Comparison of ENCODE assay signal across 8 mouse cellular contexts in the genomic region with DNA sequence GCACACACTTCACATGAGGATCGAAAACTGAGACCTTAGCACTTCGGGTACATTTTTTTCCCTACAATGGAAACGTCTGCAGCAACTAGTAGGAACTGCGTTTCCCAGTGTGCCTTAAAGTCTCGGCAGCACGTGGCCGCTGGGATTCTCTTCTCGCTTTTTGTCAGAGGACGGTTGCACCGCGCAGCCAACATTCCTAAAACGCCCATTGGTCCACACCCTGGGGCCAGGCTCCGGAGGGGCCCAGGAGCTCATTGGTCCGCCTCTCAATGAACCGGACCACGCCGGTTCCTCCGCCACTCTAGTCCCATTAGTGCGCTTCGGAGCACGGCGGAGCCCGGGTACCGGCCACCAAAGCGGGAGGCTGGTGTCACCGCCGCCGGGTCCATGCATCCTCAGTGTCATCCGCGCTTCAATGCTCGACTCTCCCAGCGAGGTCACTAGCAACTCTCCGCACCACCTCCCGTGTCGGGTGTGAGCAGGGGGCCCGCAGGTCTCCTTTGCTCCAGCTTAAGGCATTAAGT. TPM values are rescaled to one million over a fixed set of nuclear protein-coding genes. Genes with fewer than 3 reads are reported as not detected.
A peak's percentile ranks its signal among the peaks of the same experiment; 100 is the strongest.
DNase-seq lines count a peak whose midpoint lies in the region; ATAC-seq and TF ChIP-seq lines count a peak whose summit lies in the region.

No protein-coding gene starts in this region.

- H3K4me2 ChIP-seq in forebrain, embryonic 14.5 days (ENCODE audit: low read length), result peak overlapping the region; percentile 77
- H3K4me2 ChIP-seq in liver, embryonic 16.5 days (ENCODE audit: low read depth, low read length), result peak overlapping the region; percentile 99
- H3K4me2 ChIP-seq in neural tube, embryonic 12.5 days (replicated peaks), result peak overlapping the region; percentile 71

- DNase-seq in ES-E14 (ENCODE audit: low read depth, low spot score), result peak; percentile 82
- peak; percentile 93 for DNase-seq in forebrain, embryonic 14.5 days (ENCODE audit: low spot score)
- peak; percentile 91 for DNase-seq in heart, postnatal 10 days
- DNase-seq in large intestine, adult 2 months (ENCODE audit: low read depth, low spot score), result peak; percentile 59

- peak; percentile 85 for ATAC-seq in cerebellum, adult (ENCODE audit: insufficient number of reproducible peaks, low FRiP score, low TSS enrichment)
- ATAC-seq in forebrain, embryonic 14.5 days, result peak; percentile 69
- ATAC-seq in liver, embryonic 16.5 days (ENCODE audit: low read depth), result peak; percentile 80
- ATAC-seq in neural tube, embryonic 12.5 days (ENCODE audit: low FRiP score, low read depth), result peak; percentile 78

- peak overlapping the region; percentile 86 for H3K9ac ChIP-seq in ES-E14 (ENCODE audit: insufficient read depth, low read depth, low read length, poor library complexity, severe bottlenecking)
- peak overlapping the region; percentile 95 for H3K9ac ChIP-seq in forebrain, embryonic 14.5 days (ENCODE audit: low read length)
- H3K9ac ChIP-seq in liver, embryonic 16.5 days (ENCODE audit: low read depth, low read length), result peak overlapping the region; percentile 93
- H3K9ac ChIP-seq in neural tube, embryonic 12.5 days, result peak overlapping the region; percentile 89

- H3K9me3 ChIP-seq in ES-E14 (ENCODE audit: control insufficient read depth, insufficient read depth, low read depth, low read length), result no peaks in the 10 kb centered on the region
- no peaks in the 10 kb centered on the region for H3K9me3 ChIP-seq in forebrain, embryonic 14.5 days (replicated peaks; ENCODE audit: control insufficient read depth, low read length)
- no peaks in the 10 kb centered on the region for H3K9me3 ChIP-seq in liver, embryonic 16.5 days (replicated peaks; ENCODE audit: control insufficient read depth, low read length)
- no peaks in the 10 kb centered on the region for H3K9me3 ChIP-seq in neural tube, embryonic 12.5 days

- no peaks in the 10 kb centered on the region; the same call in 1 of the 2 replicates for H3K36me3 ChIP-seq in ES-E14 (ENCODE audit: control insufficient read depth, insufficient read depth, low read length, poor library complexity, severe bottlenecking)
- H3K36me3 ChIP-seq in forebrain, embryonic 14.5 days (ENCODE audit: control insufficient read depth, insufficient read depth, low read length), result 0 out of 2 replicates have a peak, but pooled peaks cover 3% of the 10 kb centered on the region
- no peaks in the 10 kb centered on the region; the same call in 1 of the 2 replicates for H3K36me3 ChIP-seq in liver, embryonic 16.5 days (ENCODE audit: control insufficient read depth, insufficient read depth)
- peaks cover 5% of the 10 kb centered on the region; the same call in 1 of the 2 replicates for H3K36me3 ChIP-seq in neural tube, embryonic 12.5 days
- no peaks in the 10 kb centered on the region for H3K36me3 ChIP-seq in testis, adult 2 months (ENCODE audit: control insufficient read depth, insufficient read depth, low read length)

- intact Hi-C loops in heart, postnatal 10 days (cut with DNase I), result loop anchor here (1.0 kb wide), 1 partner anchor 41 kb away; no protein-coding TSS in a partner anchor

- H3K4me3 ChIP-seq in ES-E14 (ENCODE audit: insufficient read depth in 1 of 2, low read depth in 1 of 2, low read length in 2 of 2, poor library complexity in 1 of 2, severe bottlenecking in 1 of 2), result peak overlapping the region; percentile 92 to 97
- peak overlapping the region; percentile 95 for H3K4me3 ChIP-seq in forebrain, embryonic 14.5 days (ENCODE audit: low read depth, low read length)
- H3K4me3 ChIP-seq in liver, embryonic 16.5 days (ENCODE audit: low read depth, low read length), result peak overlapping the region; percentile 91
- peak overlapping the region; percentile 91 for H3K4me3 ChIP-seq in neural tube, embryonic 12.5 days
- peak overlapping the region; percentile 93 for H3K4me3 ChIP-seq in testis, adult 2 months (ENCODE audit: control insufficient read depth, low read depth, low read length)

- in situ Hi-C loops in ES-E14 (cut with MboI; ENCODE audit: low sequenced_read_pairs in 2 of 2, unreplicated experiment in 2 of 2), result loop anchor here in 1 of 2 experiments (10.0 kb wide), 1 partner anchor 224 kb away; no protein-coding TSS in a partner anchor

- H3K27me3 ChIP-seq in forebrain, embryonic 14.5 days (replicated peaks; ENCODE audit: control insufficient read depth, insufficient read depth, low read length), result no peaks in the 10 kb centered on the region
- no peaks in the 10 kb centered on the region for H3K27me3 ChIP-seq in liver, embryonic 16.5 days (ENCODE audit: control insufficient read depth, insufficient read depth, low read depth, low read length)
- H3K27me3 ChIP-seq in neural tube, embryonic 12.5 days (replicated peaks), result no peaks in the 10 kb centered on the region
- no peaks in the 10 kb centered on the region for H3K27me3 ChIP-seq in testis, adult 2 months (ENCODE audit: control insufficient read depth, insufficient read depth, low read length)

- peaks cover 4 to 13% of the 10 kb centered on the region in 2 experiments; a peak in 3 of 4 replicates for H3K4me1 ChIP-seq in ES-E14 (ENCODE audit: control insufficient read depth in 2 of 2, insufficient read depth in 2 of 2, low read length in 2 of 2, poor library complexity in 1 of 2)
- peaks cover 17% of the 10 kb centered on the region; the same call in 1 of the 2 replicates for H3K4me1 ChIP-seq in forebrain, embryonic 14.5 days (ENCODE audit: control insufficient read depth, insufficient read depth, low read length)
- peaks cover 32% of the 10 kb centered on the region for H3K4me1 ChIP-seq in liver, embryonic 16.5 days (ENCODE audit: control insufficient read depth, low read depth, low read length)
- H3K4me1 ChIP-seq in neural tube, embryonic 12.5 days, result peaks cover 17% of the 10 kb centered on the region
- peaks cover 4% of the 10 kb centered on the region for H3K4me1 ChIP-seq in testis, adult 2 months (ENCODE audit: control insufficient read depth, insufficient read depth, low read length)

- peak; percentile 50 for TF ChIP-seq POLR2A in testis, adult 2 months (IDR thresholded peaks at IDR 0.05; ENCODE audit: control insufficient read depth, low read depth, low read length)

- TF ChIP-seq CTCF in testis, adult 2 months (IDR thresholded peaks at IDR 0.05; ENCODE audit: control insufficient read depth, insufficient read depth, insufficient replicate concordance, low read depth, low read length), result no peak

- peak overlapping the region; percentile 85 for H3K27ac ChIP-seq in ES-E14 (ENCODE audit: insufficient read depth, low read depth, low read length, poor library complexity, severe bottlenecking)
- H3K27ac ChIP-seq in forebrain, embryonic 14.5 days (ENCODE audit: low read depth, low read length), result peak overlapping the region; percentile 87
- H3K27ac ChIP-seq in liver, embryonic 16.5 days (ENCODE audit: low read length), result peak overlapping the region; percentile 93
- H3K27ac ChIP-seq in neural tube, embryonic 12.5 days, result peak overlapping the region; percentile 48
- peak overlapping the region; percentile 88 for H3K27ac ChIP-seq in testis, adult 2 months (ENCODE audit: control insufficient read depth, insufficient read depth, low read depth, low read length)

- under 1% methylated on average over 36 of the region's 36 CpGs for WGBS in forebrain, embryonic 14.5 days
- WGBS in large intestine, adult 2 months, result under 1% methylated on average over 36 of the region's 36 CpGs
- WGBS in liver, embryonic 16.5 days (ENCODE audit: insufficient replicate concordance), result under 1% methylated on average over 36 of the region's 36 CpGs
- WGBS in neural tube, embryonic 12.5 days, result under 1% methylated on average over 36 of the region's 36 CpGs

TF ChIP-seq in ES-E14, 5 proteins besides CTCF, POLR2A, EP300 and RAD21 (continues in another document):
- TF ChIP-seq CHD2 (IDR thresholded peaks at IDR 0.05; ENCODE audit: low read depth, low read length) (peak; percentile 58; the same call in 1 of the 2 replicates), ZNF384 (IDR thresholded peaks at IDR 0.05; ENCODE audit: low read depth, low read length) (no peak), HCFC1 (IDR thresholded peaks at IDR 0.05; ENCODE audit: borderline replicate concordance, insufficient read depth, low read length) (peak; percentile 67; the same call in 1 of the 2 replicates)

RNA-seq across cellular contexts. Expression of a gene that starts 1.3 kb away (rescaled TPM):
- 108 and 126 TPM in 2 replicates for total RNA-seq in ES-E14 (2012; rRNA removed)
- polyA plus RNA-seq in forebrain, embryonic 14.5 days (2014; fragmentation: Nextera tagmentation; extraction: Ambion mirVana), result 50.7 and 69.4 TPM in 2 replicates
- 10 to 100 TPM; 41.9 to 64.2 TPM for total RNA-seq in heart, postnatal 10 days (2021)
- 12.5 and 14.4 TPM in 2 replicates for polyA plus RNA-seq in large intestine, adult 2 months (2012; rRNA removed)
- polyA plus RNA-seq in liver, embryonic 16.5 days (2015; fragmentation: Nextera tagmentation; extraction: Ambion mirVana), result 33.5 and 37.6 TPM in 2 replicates
- polyA plus RNA-seq in neural tube, embryonic 12.5 days (2016; fragmentation: Nextera tagmentation; extraction: Ambion mirVana), result 50.5 and 52.4 TPM in 2 replicates
- polyA plus RNA-seq in testis, adult 2 months (2012; rRNA removed), result 17.9 and 18.8 TPM in 2 replicates

RNA-seq across cellular contexts. Expression of a gene that starts 38.7 kb away (rescaled TPM):
- total RNA-seq in ES-E14 (2012; rRNA removed), result 6.4 and 6.5 TPM in 2 replicates
- polyA plus RNA-seq in forebrain, embryonic 14.5 days (2014; fragmentation: Nextera tagmentation; extraction: Ambion mirVana), result 16.4 and 16.6 TPM in 2 replicates
- 10 to 100 TPM; 15.8 to 16.2 TPM for total RNA-seq in heart, postnatal 10 days (2021)
- 3.6 and 5.0 TPM in 2 replicates for polyA plus RNA-seq in large intestine, adult 2 months (2012; rRNA removed)
- polyA plus RNA-seq in liver, embryonic 16.5 days (2015; fragmentation: Nextera tagmentation; extraction: Ambion mirVana), result 2.7 and 3.1 TPM in 2 replicates
- polyA plus RNA-seq in neural tube, embryonic 12.5 days (2016; fragmentation: Nextera tagmentation; extraction: Ambion mirVana), result 11.9 and 12.9 TPM in 2 replicates
- 13.3 and 14.3 TPM in 2 replicates for polyA plus RNA-seq in testis, adult 2 months (2012; rRNA removed)

RNA-seq across cellular contexts. Expression of a gene that starts 42.8 kb away (rescaled TPM):
- total RNA-seq in ES-E14 (2012; rRNA removed), result 34.9 and 55.5 TPM in 2 replicates
- 78.0 and 79.9 TPM in 2 replicates for polyA plus RNA-seq in forebrain, embryonic 14.5 days (2014; fragmentation: Nextera tagmentation; extraction: Ambion mirVana)
- 10 to 100 TPM; 30.4 to 31.5 TPM for total RNA-seq in heart, postnatal 10 days (2021)
- 6.4 and 8.0 TPM in 2 replicates for polyA plus RNA-seq in large intestine, adult 2 months (2012; rRNA removed)
- polyA plus RNA-seq in liver, embryonic 16.5 days (2015; fragmentation: Nextera tagmentation; extraction: Ambion mirVana), result 22.7 and 28.4 TPM in 2 replicates
- polyA plus RNA-seq in neural tube, embryonic 12.5 days (2016; fragmentation: Nextera tagmentation; extraction: Ambion mirVana), result 120 and 139 TPM in 2 replicates
- polyA plus RNA-seq in testis, adult 2 months (2012; rRNA removed), result 3.4 and 5.1 TPM in 2 replicates

RNA-seq across cellular contexts. Expression of a gene that starts 53.9 kb away (rescaled TPM):
- 65.4 and 78.8 TPM in 2 replicates for total RNA-seq in ES-E14 (2012; rRNA removed)
- 79.8 and 85.2 TPM in 2 replicates for polyA plus RNA-seq in forebrain, embryonic 14.5 days (2014; fragmentation: Nextera tagmentation; extraction: Ambion mirVana)
- total RNA-seq in heart, postnatal 10 days (2021), result 10 to 100 TPM; 16.1 to 17.2 TPM
- polyA plus RNA-seq in large intestine, adult 2 months (2012; rRNA removed), result 3.0 and 3.6 TPM in 2 replicates
- 23.6 and 25.9 TPM in 2 replicates for polyA plus RNA-seq in liver, embryonic 16.5 days (2015; fragmentation: Nextera tagmentation; extraction: Ambion mirVana)
- 70.2 and 85.2 TPM in 2 replicates for polyA plus RNA-seq in neural tube, embryonic 12.5 days (2016; fragmentation: Nextera tagmentation; extraction: Ambion mirVana)
- 14.6 and 15.8 TPM in 2 replicates for polyA plus RNA-seq in testis, adult 2 months (2012; rRNA removed)

Comparison
In these comparisons a context has a peak if more than half of its experiments do, and no peak if none do; other contexts are left out.
1. Peak in every context shown above with its lines: DNase-seq, ATAC-seq, H3K4me3 ChIP-seq and H3K27ac ChIP-seq.